Mouse (Mus musculus): ENCODE data around the gene Plekhg3. TPM values are rescaled to one million over a fixed set of nuclear protein-coding genes. Genes with fewer than 3 reads are reported as not detected.

Plekhg3 gene
- polyA plus RNA-seq, 1 experiment from 2014 or later = 2.1 TPM

DNA sequence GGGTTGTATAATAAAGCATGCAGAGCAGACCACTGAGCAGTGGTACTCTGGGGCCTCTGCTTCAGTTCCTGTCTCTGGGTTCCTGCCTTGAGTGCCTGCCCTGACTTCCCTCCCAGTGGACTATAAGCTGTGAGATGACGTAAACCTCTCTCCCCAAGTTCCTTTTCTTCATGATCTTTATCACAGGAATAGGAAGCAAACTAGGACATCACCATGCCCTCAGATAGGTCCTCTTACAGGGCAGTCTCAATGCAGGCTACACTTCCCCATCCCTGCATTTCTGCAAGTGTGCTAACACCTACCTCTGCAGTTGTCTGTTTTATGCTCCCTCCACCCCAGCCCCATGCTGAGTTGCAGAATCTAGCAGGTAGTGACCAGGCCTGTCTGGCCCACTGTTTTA, 39.9 kb upstream of the Plekhg3 start:
- no peaks in the 10 kb centered on the region for H3K36me3 ChIP-seq (ENCODE audit: insufficient read depth, low read length)
- H3K9me3 ChIP-seq (ENCODE audit: low read length) = no peaks in the 10 kb centered on the region
- ATAC-seq = no peak
- H3K27me3 ChIP-seq (replicated peaks; ENCODE audit: insufficient read depth, low read length) = peaks cover 6% of the 10 kb centered on the region; the same call in 1 of the 2 replicates
- no peak overlapping the region for H3K4me3 ChIP-seq (ENCODE audit: low read depth, low read length)
- H3K4me1 ChIP-seq (ENCODE audit: insufficient read depth, low read depth, low read length) = no peaks in the 10 kb centered on the region
- H3K9ac ChIP-seq (replicated peaks; ENCODE audit: low read depth) = no peak overlapping the region
- TF ChIP-seq CTCF (IDR thresholded peaks at IDR 0.05) (no peak), EP300 (IDR thresholded peaks at IDR 0.05) (no peak)
- no peak for DNase-seq (ENCODE audit: low spot score)
- H3K27ac ChIP-seq (ENCODE audit: low read length) = no peak overlapping the region
- WGBS = 75% methylated on average over 1 of the region's 1 CpGs
- no peak overlapping the region for H3K4me2 ChIP-seq (replicated peaks; ENCODE audit: low read depth, low read length)

DNA sequence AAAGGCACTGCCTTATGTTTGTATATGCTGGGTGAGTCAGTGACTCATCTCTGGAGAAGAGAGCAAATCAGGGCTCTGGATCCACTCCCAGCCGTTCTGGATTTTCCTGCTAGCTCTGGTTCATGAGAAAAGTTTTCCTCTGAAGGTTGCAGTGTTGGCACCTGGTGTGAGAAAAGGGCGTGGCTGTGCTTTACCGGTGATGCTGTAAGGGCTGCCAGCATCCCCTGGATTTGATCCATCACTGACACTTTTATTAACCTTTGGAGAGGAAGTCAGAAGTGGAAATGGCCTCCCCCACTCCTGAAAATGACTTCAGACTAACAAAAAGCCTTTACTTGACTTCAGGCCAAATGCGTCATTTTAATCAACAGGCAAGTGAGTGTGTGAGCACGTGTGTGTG, 37.2 kb upstream of the Plekhg3 start:
- DNase-seq (ENCODE audit: low spot score) = peak; percentile 60
- 18% methylated on average over 5 of the region's 5 CpGs for WGBS
- H3K4me1 ChIP-seq (ENCODE audit: insufficient read depth, low read depth, low read length) = no peaks in the 10 kb centered on the region
- H3K27ac ChIP-seq (ENCODE audit: low read length) = no peak overlapping the region
- ATAC-seq = peak; percentile 70
- no peak overlapping the region for H3K4me3 ChIP-seq (ENCODE audit: low read depth, low read length)
- H3K4me2 ChIP-seq (replicated peaks; ENCODE audit: low read depth, low read length) = no peak overlapping the region
- peaks cover 11% of the 10 kb centered on the region; the same call in 1 of the 2 replicates for H3K27me3 ChIP-seq (replicated peaks; ENCODE audit: insufficient read depth, low read length)
- TF ChIP-seq EP300 (IDR thresholded peaks at IDR 0.05) = 0 out of 2 replicates have a peak, but pooled peaks have one; percentile 36
- TF ChIP-seq CTCF (IDR thresholded peaks at IDR 0.05) = no peak
- H3K9ac ChIP-seq (replicated peaks; ENCODE audit: low read depth) = no peak overlapping the region
- no peaks in the 10 kb centered on the region for H3K9me3 ChIP-seq (ENCODE audit: low read length)
- no peaks in the 10 kb centered on the region for H3K36me3 ChIP-seq (ENCODE audit: insufficient read depth, low read length)

DNA sequence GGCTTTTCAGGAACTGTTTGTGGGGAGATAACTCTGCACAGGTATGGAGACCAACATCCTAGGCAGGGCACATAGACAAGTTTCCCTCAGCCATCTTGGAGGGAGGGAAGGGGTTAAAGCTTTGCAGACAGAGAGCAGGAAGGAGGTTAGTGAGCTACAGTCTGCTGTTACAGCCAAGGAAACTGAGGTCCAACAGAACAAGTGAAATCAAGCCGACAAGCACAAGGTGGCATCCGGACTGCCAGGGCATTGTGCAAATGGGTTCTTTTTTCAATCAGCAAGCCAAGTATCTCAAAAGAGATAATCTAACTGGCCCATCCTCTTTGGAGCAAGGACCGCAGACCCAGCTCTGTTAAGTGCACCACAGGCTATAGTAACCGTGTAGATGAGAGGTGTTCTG, 35.3 kb upstream of the Plekhg3 start:
- H3K4me1 ChIP-seq (ENCODE audit: insufficient read depth, low read depth, low read length) = no peaks in the 10 kb centered on the region
- H3K27ac ChIP-seq (ENCODE audit: low read length) = no peak overlapping the region
- TF ChIP-seq CTCF (IDR thresholded peaks at IDR 0.05) (no peak), EP300 (IDR thresholded peaks at IDR 0.05) (no peak)
- ATAC-seq (no peak), DNase-seq (ENCODE audit: low spot score) (no peak)
- WGBS = 55% methylated on average over 4 of the region's 4 CpGs
- H3K9me3 ChIP-seq (ENCODE audit: low read length) = no peaks in the 10 kb centered on the region
- H3K4me3 ChIP-seq (ENCODE audit: low read depth, low read length) = no peak overlapping the region
- no peak overlapping the region for H3K4me2 ChIP-seq (replicated peaks; ENCODE audit: low read depth, low read length)
- no peaks in the 10 kb centered on the region for H3K36me3 ChIP-seq (ENCODE audit: insufficient read depth, low read length)
- peaks cover 11% of the 10 kb centered on the region; the same call in 1 of the 2 replicates for H3K27me3 ChIP-seq (replicated peaks; ENCODE audit: insufficient read depth, low read length)
- H3K9ac ChIP-seq (replicated peaks; ENCODE audit: low read depth) = no peak overlapping the region

DNA sequence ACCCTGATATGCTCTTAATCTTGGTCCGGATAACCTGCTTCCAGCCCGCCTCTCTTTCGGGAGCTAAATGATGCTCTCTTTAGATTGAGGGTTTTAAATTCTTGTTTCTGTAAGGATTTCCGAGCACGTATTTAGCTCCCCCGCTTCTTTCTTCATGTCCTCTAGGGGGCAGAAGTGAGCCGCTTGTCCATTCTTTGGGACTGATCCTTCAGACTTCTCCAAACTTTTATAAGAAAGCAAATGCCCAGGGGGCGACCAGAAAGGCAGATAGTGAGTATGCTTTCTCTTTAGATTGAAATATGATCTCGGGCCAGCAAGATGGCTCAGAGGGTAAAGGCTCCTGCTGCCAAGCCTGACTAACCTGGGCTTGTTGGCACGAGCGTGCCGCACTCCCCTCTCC, 34.4 kb upstream of the Plekhg3 start:
- Histone ChIP-seq H3K36me3 (ENCODE audit: insufficient read depth, low read length) (no peaks in the 10 kb centered on the region), H3K9me3 (ENCODE audit: low read length) (no peaks in the 10 kb centered on the region), H3K27me3 (replicated peaks; ENCODE audit: insufficient read depth, low read length) (peaks cover 11% of the 10 kb centered on the region; the same call in 1 of the 2 replicates), H3K27ac (ENCODE audit: low read length) (no peak overlapping the region), H3K4me2 (replicated peaks; ENCODE audit: low read depth, low read length) (no peak overlapping the region), H3K4me3 (ENCODE audit: low read depth, low read length) (no peak overlapping the region), H3K9ac (replicated peaks; ENCODE audit: low read depth) (no peak overlapping the region), H3K4me1 (ENCODE audit: insufficient read depth, low read depth, low read length) (no peaks in the 10 kb centered on the region)
- DNase-seq (ENCODE audit: low spot score) (peak; percentile 80), ATAC-seq (peak; percentile 46; the same call in 1 of the 2 replicates)
- TF ChIP-seq EP300 (IDR thresholded peaks at IDR 0.05) (no peak), CTCF (IDR thresholded peaks at IDR 0.05) (peak; percentile 82)
- 26% methylated on average over 12 of the region's 12 CpGs for WGBS

DNA sequence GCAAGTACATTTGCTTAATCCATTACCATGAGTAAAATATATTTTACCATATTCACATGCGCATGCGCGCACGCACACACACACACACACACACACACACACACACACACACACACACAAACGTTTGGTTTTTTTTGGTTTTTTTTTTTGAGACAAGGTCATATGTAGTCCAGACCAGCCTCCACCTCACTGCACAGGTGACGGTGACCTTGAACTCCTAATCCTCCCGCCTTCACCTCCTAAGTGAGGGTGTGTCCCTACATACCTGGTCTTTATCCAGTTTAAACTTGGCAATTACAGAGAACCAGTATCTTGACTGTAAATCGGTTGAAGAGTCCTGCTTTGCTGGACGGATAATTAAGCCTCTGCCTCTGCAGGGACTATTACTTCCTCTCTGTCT, 31.4 kb upstream of the Plekhg3 start:
- no peak overlapping the region for H3K27ac ChIP-seq (ENCODE audit: low read length)
- DNase-seq (ENCODE audit: low spot score) (no peak), ATAC-seq (no peak)
- H3K4me1 ChIP-seq (ENCODE audit: insufficient read depth, low read depth, low read length) = no peaks in the 10 kb centered on the region
- H3K9me3 ChIP-seq (ENCODE audit: low read length) = no peaks in the 10 kb centered on the region
- H3K27me3 ChIP-seq (replicated peaks; ENCODE audit: insufficient read depth, low read length) = peaks cover 11% of the 10 kb centered on the region; the same call in 1 of the 2 replicates
- TF ChIP-seq EP300 (IDR thresholded peaks at IDR 0.05) = no peak
- TF ChIP-seq CTCF (IDR thresholded peaks at IDR 0.05) = no peak
- H3K4me3 ChIP-seq (ENCODE audit: low read depth, low read length) = no peak overlapping the region
- 82% methylated on average over 9 of the region's 9 CpGs for WGBS
- H3K36me3 ChIP-seq (ENCODE audit: insufficient read depth, low read length) = no peaks in the 10 kb centered on the region
- H3K9ac ChIP-seq (replicated peaks; ENCODE audit: low read depth) = no peak overlapping the region
- no peak overlapping the region for H3K4me2 ChIP-seq (replicated peaks; ENCODE audit: low read depth, low read length)

DNA sequence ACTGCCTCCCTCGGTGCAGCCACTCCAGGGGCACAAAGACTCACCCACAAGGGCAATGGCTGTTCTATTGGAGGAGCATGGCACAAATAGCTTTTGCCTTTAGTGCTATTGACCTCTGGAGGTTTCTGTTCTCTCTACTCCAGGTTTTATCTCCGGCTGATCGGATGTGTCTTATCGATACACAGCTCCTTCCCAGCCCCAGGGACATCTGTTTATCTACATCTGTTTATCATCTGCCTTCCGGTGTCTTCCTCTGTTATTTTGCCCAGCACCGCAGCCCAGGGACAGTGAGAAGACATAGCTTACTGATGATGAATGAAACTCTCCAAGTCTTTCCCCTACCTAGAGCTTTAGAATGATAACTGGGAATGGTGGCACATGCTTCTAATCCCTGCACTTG, 30.6 kb upstream of the Plekhg3 start:
- TF ChIP-seq CTCF (IDR thresholded peaks at IDR 0.05) (no peak), EP300 (IDR thresholded peaks at IDR 0.05) (no peak)
- ATAC-seq (no peak), DNase-seq (ENCODE audit: low spot score) (no peak)
- H3K27ac ChIP-seq (ENCODE audit: low read length) = no peak overlapping the region
- H3K27me3 ChIP-seq (replicated peaks; ENCODE audit: insufficient read depth, low read length) = peaks cover 10% of the 10 kb centered on the region; the same call in 1 of the 2 replicates
- no peaks in the 10 kb centered on the region for H3K4me1 ChIP-seq (ENCODE audit: insufficient read depth, low read depth, low read length)
- 62% methylated on average over 6 of the region's 6 CpGs for WGBS
- H3K9me3 ChIP-seq (ENCODE audit: low read length) = no peaks in the 10 kb centered on the region
- H3K9ac ChIP-seq (replicated peaks; ENCODE audit: low read depth) = no peak overlapping the region
- H3K4me2 ChIP-seq (replicated peaks; ENCODE audit: low read depth, low read length) = no peak overlapping the region
- no peaks in the 10 kb centered on the region for H3K36me3 ChIP-seq (ENCODE audit: insufficient read depth, low read length)
- no peak overlapping the region for H3K4me3 ChIP-seq (ENCODE audit: low read depth, low read length)

DNA sequence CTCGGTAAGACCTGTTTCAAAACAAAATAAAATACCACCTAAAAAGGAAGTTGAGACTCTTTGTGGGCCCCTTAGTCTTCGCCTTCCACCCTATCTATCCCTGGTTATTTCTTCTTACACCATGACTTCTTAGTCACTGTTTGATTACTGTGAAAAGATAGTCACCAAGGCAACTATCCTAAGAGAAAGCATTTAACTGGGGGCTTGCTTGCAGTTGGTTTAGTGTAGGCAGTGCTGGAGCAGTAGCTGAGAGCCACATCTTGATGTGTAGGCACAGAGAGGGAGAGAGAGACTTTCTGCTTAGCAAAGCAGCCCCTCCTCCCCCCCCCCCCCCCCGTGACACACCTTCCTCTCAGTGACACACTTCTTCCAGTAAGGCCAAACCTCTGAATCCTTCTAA, 29.8 kb upstream of the Plekhg3 start:
- no peak for DNase-seq (ENCODE audit: low spot score)

More for the DNA sequence above, 29.8 kb upstream of the Plekhg3 start:
- 44% methylated on average over 2 of the region's 3 CpGs for WGBS
- Histone ChIP-seq H3K9ac (replicated peaks; ENCODE audit: low read depth) (no peak overlapping the region), H3K27ac (ENCODE audit: low read length) (no peak overlapping the region), H3K4me3 (ENCODE audit: low read depth, low read length) (no peak overlapping the region), H3K4me1 (ENCODE audit: insufficient read depth, low read depth, low read length) (no peaks in the 10 kb centered on the region), H3K27me3 (replicated peaks; ENCODE audit: insufficient read depth, low read length) (peaks cover 4% of the 10 kb centered on the region; the same call in 1 of the 2 replicates), H3K36me3 (ENCODE audit: insufficient read depth, low read length) (no peaks in the 10 kb centered on the region), H3K9me3 (ENCODE audit: low read length) (no peaks in the 10 kb centered on the region), H3K4me2 (replicated peaks; ENCODE audit: low read depth, low read length) (no peak overlapping the region)
- ATAC-seq = no peak
- TF ChIP-seq CTCF (IDR thresholded peaks at IDR 0.05) (no peak), EP300 (IDR thresholded peaks at IDR 0.05) (no peak)
